Mouse (Mus musculus) v-Abl transformed pro-B cells (cell line): ENCODE measurements around the gene Efemp2.

Source experiments
- in situ Hi-C, 2 experiments: fragments of 400-800 bp; cut with MboI; formaldehyde crosslinking; loops; one replicate each; pipeline ENCODE4 v1.15.1; 2025; ENCODE audit not compliant: unreplicated experiment in 2 of 2

The Efemp2 gene

GRCm38 (mm10) chr19:5473720-5474119 lies at the start of gene Efemp2:
Gene Efemp2 (plus strand): TSS chr19:5473954.
- in situ Hi-C loops = loop anchor here in 1 of 2 experiments (10.0 kb wide), 1 partner anchor 91 kb away; the partner anchor contains the start of genes Ap5b1 and Ovol1

GRCm38 (mm10) chr19:5424092-5424781 lies 49.5 kb upstream of the Efemp2 start:
- in situ Hi-C loops = loop anchor here in 1 of 2 experiments (10.0 kb wide), 1 partner anchor 49 kb away; no protein-coding TSS in a partner anchor

- in situ Hi-C loops = loop anchor here (5.0 to 10.0 kb wide), 2 partner anchors 50 to 62 kb away; partner anchors contain the start of gene Mus81 (in 1 of the 2)
These were observed 48.7 kb upstream of the Efemp2 start, which contains the start of the genes Drap1 and AI837181 for GRCm38 (mm10) chr19:5424782-5425741. Gene Drap1 (minus strand): TSS chr19:5424979. Gene AI837181 (plus strand): TSS chr19:5425144.

GRCm38 (mm10) chr19:5425906-5426565 lies 47.7 kb upstream of the Efemp2 start:
- in situ Hi-C loops = loop anchor here (5.0 to 10.0 kb wide), 2 partner anchors 51 to 61 kb away; partner anchors contain the start of gene Mus81 (in 1 of the 2)

GRCm38 (mm10) chr19:5426640-5427290 lies 47.0 kb upstream of the Efemp2 start:
- in situ Hi-C loops = loop anchor here (5.0 to 10.0 kb wide), 2 partner anchors 52 to 61 kb away; partner anchors contain the start of gene Mus81 (in 1 of the 2)

- in situ Hi-C loops = loop anchor here (5.0 to 10.0 kb wide), 2 partner anchors 53 to 59 kb away; partner anchors contain the start of gene Mus81 (in 1 of the 2)
These were observed 45.7 kb upstream of the Efemp2 start for GRCm38 (mm10) chr19:5428083-5428482.

- in situ Hi-C loops = loop anchor here (5.0 to 10.0 kb wide), 2 partner anchors 54 to 58 kb away; partner anchors contain the start of gene Mus81 (in 1 of the 2)
These were observed 44.5 kb upstream of the Efemp2 start for GRCm38 (mm10) chr19:5429219-5429618.

- in situ Hi-C loops = loop anchor here (5.0 to 10.0 kb wide), 2 partner anchors 55 to 57 kb away; partner anchors contain the start of gene Mus81 (in 2 of the 2)
These were observed 43.9 kb upstream of the Efemp2 start for GRCm38 (mm10) chr19:5429806-5430205.

- in situ Hi-C loops = loop anchor here in 1 of 2 experiments (5.0 kb wide), 1 partner anchor 57 kb away; the partner anchor contains the start of gene Mus81
These were observed 43.3 kb upstream of the Efemp2 start for GRCm38 (mm10) chr19:5430408-5430807.

GRCm38 (mm10) chr19:5431911-5432464 lies 41.8 kb upstream of the Efemp2 start:
- in situ Hi-C loops = loop anchor here in 1 of 2 experiments (5.0 kb wide), 1 partner anchor 55 kb away; the partner anchor contains the start of gene Mus81

- in situ Hi-C loops = loop anchor here in 1 of 2 experiments (5.0 kb wide), 1 partner anchor 54 kb away; the partner anchor contains the start of gene Mus81
These were observed 40.5 kb upstream of the Efemp2 start for GRCm38 (mm10) chr19:5432992-5433852.

- in situ Hi-C loops = loop anchor here in 1 of 2 experiments (5.0 kb wide), 1 partner anchor 53 kb away; the partner anchor contains the start of gene Mus81
These were observed 39.8 kb upstream of the Efemp2 start for GRCm38 (mm10) chr19:5433951-5434350.

GRCm38 (mm10) chr19:5444371-5444908 lies 29.3 kb upstream of the Efemp2 start:
- in situ Hi-C loops = no loop called here

- in situ Hi-C loops = no loop called here
These were observed 28.8 kb upstream of the Efemp2 start for GRCm38 (mm10) chr19:5444954-5445353.

GRCm38 (mm10) chr19:5445747-5446146 lies 28.0 kb upstream of the Efemp2 start:
- in situ Hi-C loops = no loop called here

- in situ Hi-C loops = no loop called here
These were observed 26.0 kb upstream of the Efemp2 start, which contains the start of gene Fosl1 for GRCm38 (mm10) chr19:5447515-5448353. Gene Fosl1 (plus strand): TSS chr19:5447547.
